Comparison of ENCODE assay signal across 24 mouse cellular contexts in the genomic region with DNA sequence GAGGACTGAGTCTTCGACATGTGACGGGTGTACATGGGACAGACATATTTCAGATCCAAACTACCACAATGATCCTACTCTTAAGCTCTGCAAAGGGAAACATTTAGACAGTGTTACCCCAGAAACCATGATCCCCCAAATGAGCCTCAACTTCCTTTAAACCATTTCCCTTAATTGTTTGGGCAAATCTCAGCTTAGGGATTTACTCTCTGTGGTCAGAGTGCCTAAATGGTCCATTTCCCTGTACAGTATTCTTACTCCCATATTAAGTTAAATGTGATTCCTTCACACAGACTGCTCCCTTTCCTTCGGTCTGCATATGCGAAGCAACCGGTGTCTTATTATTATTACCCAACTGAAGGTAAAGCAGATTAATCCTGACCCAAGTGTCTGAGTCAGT.
DNase-seq lines count a peak whose midpoint lies in the region; ATAC-seq and TF ChIP-seq lines count a peak whose summit lies in the region.
"Had no signal": no experiment of that assay in that cellular context is flagged by ENCODE, and none has a peak within 500 bp of the region (broad histone marks: within the 10 kb centered on the region; RNA-seq: fewer than 3 reads in every experiment).

No protein-coding gene starts in this region.

- ATAC-seq in megakaryocyte, adult 5-6 weeks (ENCODE audit: poor library complexity, severe bottlenecking), result peak; percentile 52
- ATAC-seq in liver, embryonic 11.5 days (replicated peaks; ENCODE audit: low FRiP score), result no peak
- ATAC-seq: activated CD4-positive, CD25-positive, alpha-beta regulatory T cell, adult 4 months; CD4-positive, CD25-positive, alpha-beta regulatory T cell, adult 4 months; forebrain, embryonic 13.5 days; forebrain, embryonic 15.5 days; forebrain, postnatal 0 days; Patski had no signal

- WGBS in liver, embryonic 11.5 days, result 87% methylated on average over 5 of the region's 5 CpGs

- H3K4me3 ChIP-seq in layer of hippocampus, adult 2 months, result no peak overlapping the region
- no peak overlapping the region for H3K4me3 ChIP-seq in liver, embryonic 11.5 days (ENCODE audit: low read depth, low read length)
- H3K4me3 ChIP-seq: embryonic facial prominence, embryonic 10.5 days; embryonic facial prominence, embryonic 12.5 days; forebrain, embryonic 13.5 days; forebrain, embryonic 15.5 days had no signal

- no peak for DNase-seq in layer of hippocampus, adult 2 months (ENCODE audit: low spot score in 2 of 2)
- DNase-seq in layer of hippocampus, postnatal 10 days (ENCODE audit: low spot score in 2 of 2), result no peak
- no peak for DNase-seq in kidney, postnatal 4 days
- no peak for DNase-seq in liver, embryonic 11.5 days (ENCODE audit: low spot score)
- DNase-seq: adrenal gland, adult 8-10 months; adrenal gland, postnatal 14 days; adrenal gland, postnatal 36 days; B cell, adult 2 months; cerebellum, adult 11-12 months; cerebellum, adult 2 months; cerebellum, adult 9-10 months; cerebellum, postnatal 10 days; cerebellum, postnatal 25 days; forebrain, postnatal 0 days had no signal

- no peaks in the 10 kb centered on the region for H3K27me3 ChIP-seq in liver, embryonic 11.5 days (replicated peaks; ENCODE audit: control insufficient read depth, insufficient read depth, low read length)
- H3K27me3 ChIP-seq: CH12.LX; embryonic facial prominence, embryonic 12.5 days; forebrain, embryonic 15.5 days; Patski had no signal

- H3K36me3 ChIP-seq in liver, embryonic 11.5 days (ENCODE audit: control insufficient read depth, insufficient read depth, low read length), result no peaks in the 10 kb centered on the region
- H3K36me3 ChIP-seq: embryonic facial prominence, embryonic 10.5 days; embryonic facial prominence, embryonic 12.5 days; forebrain, embryonic 15.5 days; G1E had no signal

- peak overlapping the region; percentile 78; the same call in 1 of the 2 replicates for H3K27ac ChIP-seq in layer of hippocampus, adult 2 months
- H3K27ac ChIP-seq in liver, embryonic 11.5 days (ENCODE audit: low read depth, low read length), result no peak overlapping the region
- H3K27ac ChIP-seq: embryonic facial prominence, embryonic 10.5 days; embryonic facial prominence, embryonic 12.5 days; forebrain, embryonic 13.5 days; forebrain, embryonic 15.5 days had no signal

- H3K4me2 ChIP-seq in liver, embryonic 11.5 days, result no peak overlapping the region
- H3K4me2 ChIP-seq: embryonic facial prominence, embryonic 12.5 days; forebrain, embryonic 13.5 days; forebrain, embryonic 15.5 days had no signal

- no peak for TF ChIP-seq CTCF in layer of hippocampus, adult 2 months (conservative IDR thresholded peaks at IDR 0.05)

- H3K4me1 ChIP-seq in liver, embryonic 11.5 days (replicated peaks; ENCODE audit: control insufficient read depth, insufficient read depth, low read length), result peaks cover 10% of the 10 kb centered on the region
- H3K4me1 ChIP-seq: embryonic facial prominence, embryonic 12.5 days had no signal

- no peaks in the 10 kb centered on the region for H3K9me3 ChIP-seq in liver, embryonic 11.5 days (ENCODE audit: control insufficient read depth, low read length)
- H3K9me3 ChIP-seq: embryonic facial prominence, embryonic 10.5 days; embryonic facial prominence, embryonic 12.5 days; forebrain, embryonic 13.5 days; forebrain, embryonic 15.5 days; G1E had no signal

- H3K9ac ChIP-seq in liver, embryonic 11.5 days (ENCODE audit: low read depth, low read length), result no peak overlapping the region
- H3K9ac ChIP-seq: embryonic facial prominence, embryonic 12.5 days; forebrain, embryonic 13.5 days; forebrain, embryonic 15.5 days; forebrain, postnatal 0 days had no signal
